Mouse (Mus musculus) ES-Bruce4 (cell line): Measurements from ENCODE around the gene Gm8914. TPM values are rescaled to one million over a fixed set of nuclear protein-coding genes. Genes with fewer than 3 reads are reported as not detected.
"Not testable (repeated sequence)": the region's sequence is repeated elsewhere in the genome, so short reads cannot be mapped to it uniquely, and the experiment has no call there.

Experiments
- H3K27ac ChIP-seq: 2 replicates; pipeline ENCODE4 v1.5.1; 2012; ENCODE audit warnings: low read length, inconsistent platforms; ENCODE audit not compliant: insufficient read depth
- H3K27me3 ChIP-seq: 2 replicates; pipeline ENCODE4 v1.6.1; 2012; ENCODE audit warnings: mild to moderate bottlenecking, low read length, inconsistent platforms; ENCODE audit not compliant: control insufficient read depth, poor library complexity, insufficient read depth, severe bottlenecking
- H3K36me3 ChIP-seq: 2 replicates; pipeline ENCODE4 v1.6.1; 2012; ENCODE audit warnings: inconsistent platforms, mild to moderate bottlenecking, low read length, moderate library complexity; ENCODE audit not compliant: control insufficient read depth, poor library complexity, insufficient read depth, severe bottlenecking
- H3K4me1 ChIP-seq: one replicate; pipeline ENCODE4 v1.8.1; 2011; ENCODE audit warnings: low read length; ENCODE audit not compliant: control insufficient read depth, insufficient read depth
- H3K4me3 ChIP-seq: 2 replicates; pipeline ENCODE4 v1.5.1; 2011; ENCODE audit warnings: low read depth, mild to moderate bottlenecking, low read length
- H3K9ac ChIP-seq: 2 replicates; pipeline ENCODE4 v1.6.1; 2012; ENCODE audit warnings: low read depth, mild to moderate bottlenecking, inconsistent platforms; ENCODE audit not compliant: poor library complexity, severe bottlenecking
- H3K9me3 ChIP-seq: replicated peaks from 2 replicates; pipeline ENCODE4 v1.6.1; 2012; ENCODE audit warnings: mild to moderate bottlenecking, low read length, inconsistent platforms; ENCODE audit not compliant: control insufficient read depth, poor library complexity, insufficient read depth, severe bottlenecking
- polyA plus RNA-seq: library from polyadenylated mRNA; stranded (reverse); fragments of >200 nt; gene quantifications from 2 replicates; pipeline ENCODE4 v1.2.4, GENCODE M21; 2011; ENCODE audit warnings: low read depth; ENCODE audit not compliant: missing spikeins, insufficient read depth, insufficient read length

Gene Gm8914
- polyA plus RNA-seq, result not detected in 2 replicates

- not testable (repeated sequence) for H3K4me1 ChIP-seq, H3K27ac ChIP-seq, H3K9me3 ChIP-seq, H3K36me3 ChIP-seq, H3K27me3 ChIP-seq, H3K9ac ChIP-seq, H3K4me3 ChIP-seq
These were observed at the start of gene Gm8914 for GRCm38 (mm10) chrX:91479826-91480225. Gene Gm8914 (plus strand): TSS chrX:91480126.

Other genes starting within 250 kb of the Gm8914 start
- not detected in 2 replicates for gene Mageb2, start 148.4 kb upstream of the Gm8914 start, polyA plus RNA-seq
- gene Gm5072, start 87.6 kb upstream of the Gm8914 start, polyA plus RNA-seq, result not detected in 2 replicates
- gene 1700084M14Rik, start 95.8 kb downstream of the Gm8914 start, polyA plus RNA-seq, result not detected in 2 replicates
- not detected in 2 replicates for gene Gm14781, start 152.1 kb downstream of the Gm8914 start, polyA plus RNA-seq